Mouse (Mus musculus): ENCODE measurements around the gene Glg1.
"Not testable (repeated sequence)": the region's sequence is repeated elsewhere in the genome, so short reads cannot be mapped to it uniquely, and the experiment has no call there.

GRCm38 (mm10) chr8:111266161-111266560 is 7.1 kb upstream of the Glg1 start:
- not testable (repeated sequence) for TF ChIP-seq CTCF (conservative IDR thresholded peaks at IDR 0.05; ENCODE audit: insufficient read depth, insufficient read length, low read depth, low read length); POLR2A (IDR thresholded peaks at IDR 0.05; ENCODE audit: low read depth, low read length)
